Mouse (Mus musculus): ENCODE results near the gene Klhl10.

DNA sequence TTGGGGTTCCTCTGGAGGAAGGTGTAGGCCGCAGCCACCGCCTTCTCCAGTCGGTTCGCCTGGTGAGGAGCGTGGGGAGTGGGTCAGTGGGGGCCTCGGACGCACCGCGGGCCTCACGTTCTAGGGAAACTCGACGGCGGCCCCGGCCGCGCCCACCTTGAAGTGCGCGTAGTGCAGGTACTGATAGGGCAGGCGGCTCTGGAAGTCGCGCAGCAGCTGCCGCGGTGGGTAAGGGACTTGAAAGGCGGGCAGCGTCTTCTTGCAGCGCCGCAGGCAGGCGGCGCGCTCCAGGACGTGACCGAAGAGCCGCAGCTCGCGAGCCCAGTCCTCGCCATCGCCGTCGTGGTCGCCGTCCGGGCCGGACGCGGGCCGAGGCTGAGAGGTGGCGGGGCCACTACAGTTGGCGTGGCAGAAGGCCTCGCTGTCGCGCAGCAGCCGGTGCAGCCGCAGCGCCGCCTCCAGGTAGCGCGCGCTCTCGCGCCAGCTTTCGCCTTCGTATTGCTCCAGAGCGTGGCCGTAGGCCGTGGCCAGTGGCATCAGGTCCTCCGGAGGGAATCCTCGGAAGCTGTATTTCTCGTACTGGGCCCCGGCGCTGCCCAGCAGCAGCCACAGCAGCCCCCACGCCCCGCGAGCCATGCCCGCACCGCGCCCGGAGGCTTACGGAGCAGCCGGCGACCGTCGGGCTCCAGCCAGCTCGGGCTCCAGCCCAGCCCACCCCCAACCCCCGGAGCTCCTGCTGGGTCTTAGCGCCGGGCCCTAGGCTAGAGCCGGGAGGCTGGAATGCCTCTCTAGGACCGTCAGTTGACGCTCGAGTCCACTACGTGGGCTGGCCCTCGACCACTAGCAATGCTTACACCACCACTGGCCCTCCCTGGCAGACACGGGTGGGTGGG is 27.4 kb upstream of the Klhl10 start, which contains the start of gene P3h4:
- peak; percentile 92 for TF ChIP-seq CTCF (IDR thresholded peaks at IDR 0.05)
- peak; percentile 39 for TF ChIP-seq POLR2A (IDR thresholded peaks at IDR 0.05; ENCODE audit: insufficient read depth, low read depth, low read length)

Measured in heart, adult 2 months (tissue).